Mouse (Mus musculus) forebrain, embryonic 16.5 days (tissue): ENCODE results near the gene Gm7168. TPM values are rescaled to one million over a fixed set of nuclear protein-coding genes. Genes with fewer than 3 reads are reported as not detected.
"Not testable (repeated sequence)": the region's sequence is repeated elsewhere in the genome, so short reads cannot be mapped to it uniquely, and the experiment has no call there.

Experiments
- ATAC-seq: fragments of 200-750 bp; cut with Nextera tagmentation; 2 replicates; pipeline ENCODE4 v1.8.0; 2017; ENCODE audit warnings: mild to moderate bottlenecking, moderate library complexity
- H3K27ac ChIP-seq: fragments of 300-500 bp; sonication (generic); 2 replicates; pipeline ENCODE4 v1.5.1; 2014; ENCODE audit warnings: low read length, control low read depth
- H3K27me3 ChIP-seq: fragments of 300-500 bp; sonication (generic); replicated peaks from 2 replicates; pipeline ENCODE4 v1.6.1; 2014; ENCODE audit warnings: low read length; ENCODE audit not compliant: control insufficient read depth, insufficient read depth
- H3K36me3 ChIP-seq: fragments of 300-500 bp; sonication (generic); 2 replicates; pipeline ENCODE4 v1.6.1; 2014; ENCODE audit not compliant: control insufficient read depth, insufficient read depth
- H3K4me1 ChIP-seq: fragments of 300-500 bp; sonication (generic); replicated peaks from 2 replicates; pipeline ENCODE4 v1.6.1; 2014; ENCODE audit warnings: low read length; ENCODE audit not compliant: control insufficient read depth, insufficient read depth
- H3K4me2 ChIP-seq: fragments of 300-500 bp; sonication (generic); 2 replicates; pipeline ENCODE4 v1.6.1; 2014; ENCODE audit warnings: mild to moderate bottlenecking, low read length, control low read depth
- H3K4me3 ChIP-seq: fragments of 300-500 bp; sonication (generic); replicated peaks from 2 replicates; pipeline ENCODE4 v1.5.1; 2014; ENCODE audit warnings: mild to moderate bottlenecking, low read length, control low read depth
- H3K9ac ChIP-seq: fragments of 300-500 bp; sonication (generic); replicated peaks from 2 replicates; pipeline ENCODE4 v1.6.1; 2014; ENCODE audit warnings: low read depth, low read length, control low read depth
- H3K9me3 ChIP-seq: fragments of 300-500 bp; sonication (generic); 2 replicates; pipeline ENCODE4 v1.6.1; 2016; ENCODE audit warnings: low read length; ENCODE audit not compliant: control insufficient read depth
- WGBS: fragments of 180-500 bp; shearing (Covaris S2); extraction: QIAGEN DNeasy Blood & Tissue Kit; methylation state at CpG from one replicate; pipeline ENCODE4 v1.1.7; 2014; 5-methylcytosine and 5-hydroxymethylcytosine counted together
- polyA plus RNA-seq: library from polyadenylated mRNA; unstranded; fragments of >200 nt; fragmentation: Nextera tagmentation; extraction: Ambion mirVana; gene quantifications from 2 replicates; pipeline ENCODE4 v1.2.1, GENCODE M21; 2015

The Gm7168 gene
- polyA plus RNA-seq, 1 experiment from 2014 or later = not detected

- not testable (repeated sequence) for H3K27ac ChIP-seq, H3K9me3 ChIP-seq, H3K4me2 ChIP-seq, H3K9ac ChIP-seq, H3K4me3 ChIP-seq, H3K36me3 ChIP-seq, H3K4me1 ChIP-seq, ATAC-seq, H3K27me3 ChIP-seq
- WGBS = 86% methylated on average over 3 of the region's 3 CpGs
These were observed 14.1 kb downstream of the Gm7168 start for GRCm38 (mm10) chr17:13962245-13962644.

- H3K9me3 ChIP-seq, H3K9ac ChIP-seq, ATAC-seq, H3K4me1 ChIP-seq, H3K4me2 ChIP-seq, H3K27me3 ChIP-seq, H3K27ac ChIP-seq, H3K4me3 ChIP-seq, H3K36me3 ChIP-seq: not testable (repeated sequence)
- 8% methylated on average over 1 of the region's 2 CpGs for WGBS
These were observed 16.9 kb downstream of the Gm7168 start for GRCm38 (mm10) chr17:13965048-13965447.

DNA sequence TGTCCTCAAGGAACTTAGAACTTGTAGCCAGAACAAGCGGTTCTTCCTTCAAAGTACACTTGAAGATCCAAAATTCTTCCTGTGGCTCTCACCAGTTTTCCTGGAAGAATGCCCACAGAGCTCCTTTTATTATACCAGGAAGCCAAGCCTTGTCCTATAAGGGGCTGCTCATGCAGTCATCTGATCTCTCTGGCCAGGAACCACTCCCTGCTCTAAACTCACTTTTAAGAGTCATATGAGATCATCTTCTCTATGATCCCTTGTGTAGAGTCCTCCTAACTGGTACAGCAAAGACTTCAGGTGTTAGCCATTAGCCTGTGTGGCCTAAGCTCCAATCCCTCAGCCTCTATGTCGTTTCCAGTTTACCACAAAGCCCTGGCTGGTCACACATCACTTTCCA lies 21.7 kb downstream of the Gm7168 start:
- not testable (repeated sequence) for H3K9ac ChIP-seq, H3K27me3 ChIP-seq, H3K36me3 ChIP-seq, H3K4me1 ChIP-seq, ATAC-seq, H3K4me3 ChIP-seq, H3K27ac ChIP-seq, H3K4me2 ChIP-seq, H3K9me3 ChIP-seq
- 78% methylated on average over 1 of the region's 2 CpGs for WGBS

- ATAC-seq, H3K4me2 ChIP-seq, H3K36me3 ChIP-seq, H3K27ac ChIP-seq, H3K27me3 ChIP-seq, H3K9ac ChIP-seq, H3K4me1 ChIP-seq, H3K9me3 ChIP-seq, H3K4me3 ChIP-seq: not testable (repeated sequence)
- 82% methylated on average over 5 of the region's 5 CpGs for WGBS
These were observed 22.6 kb downstream of the Gm7168 start for GRCm38 (mm10) chr17:13970796-13971195.

GRCm38 (mm10) chr17:13987690-13988089 lies 39.5 kb downstream of the Gm7168 start:
- Histone ChIP-seq H3K4me3 (no peak overlapping the region), H3K27me3 (no peaks in the 10 kb centered on the region), H3K9ac (no peak overlapping the region), H3K36me3 (no peaks in the 10 kb centered on the region), H3K9me3 (no peaks in the 10 kb centered on the region), H3K27ac (no peak overlapping the region), H3K4me2 (no peak overlapping the region), H3K4me1 (no peaks in the 10 kb centered on the region)
- 89% methylated on average over 1 of the region's 1 CpGs for WGBS
- no peak for ATAC-seq

DNA sequence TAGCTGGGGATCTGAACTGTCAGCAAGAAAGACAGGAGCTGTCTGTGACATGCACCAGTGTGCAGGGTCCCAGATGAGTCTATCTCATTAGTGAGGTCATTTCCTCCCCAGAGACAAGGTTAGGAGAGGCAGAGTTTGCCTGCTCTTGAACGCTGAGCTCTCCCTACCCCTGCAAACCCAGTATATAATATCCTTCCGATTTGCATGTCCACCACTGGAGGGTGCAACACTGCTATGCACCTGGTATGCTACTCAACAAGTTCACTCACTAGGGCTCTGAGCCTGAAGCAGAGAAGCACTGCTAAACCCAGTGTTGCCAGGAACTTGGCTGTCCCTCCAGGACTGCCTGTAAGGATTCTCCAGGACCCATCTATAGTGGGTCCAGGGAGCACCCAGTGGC lies 45.3 kb downstream of the Gm7168 start:
- H3K4me3 ChIP-seq, H3K4me2 ChIP-seq, H3K9ac ChIP-seq, H3K27ac ChIP-seq, H3K9me3 ChIP-seq, H3K27me3 ChIP-seq, H3K4me1 ChIP-seq, H3K36me3 ChIP-seq, ATAC-seq: not testable (repeated sequence)
- 69% methylated on average over 2 of the region's 2 CpGs for WGBS

Other genes with a start within 250 kb of the Gm7168 start
- 142 and 146 TPM in 2 replicates for gene Afdn, start 187.8 kb upstream of the Gm7168 start, polyA plus RNA-seq
- gene Tcte2, start 186.5 kb upstream of the Gm7168 start, polyA plus RNA-seq = 22.9 TPM in 2 replicates
- not detected in 2 replicates for gene Gm7356, start 55.3 kb downstream of the Gm7168 start, polyA plus RNA-seq
- not detected in 2 replicates for gene Gm7358, start 111.2 kb downstream of the Gm7168 start, polyA plus RNA-seq